Mouse (Mus musculus): Measurements from ENCODE around the gene Cirbp. TPM values are rescaled to one million over a fixed set of nuclear protein-coding genes. Genes with fewer than 3 reads are reported as not detected.

Cirbp gene
- polyA plus RNA-seq, 1 experiment from 2014 or later: 311 TPM

DNA sequence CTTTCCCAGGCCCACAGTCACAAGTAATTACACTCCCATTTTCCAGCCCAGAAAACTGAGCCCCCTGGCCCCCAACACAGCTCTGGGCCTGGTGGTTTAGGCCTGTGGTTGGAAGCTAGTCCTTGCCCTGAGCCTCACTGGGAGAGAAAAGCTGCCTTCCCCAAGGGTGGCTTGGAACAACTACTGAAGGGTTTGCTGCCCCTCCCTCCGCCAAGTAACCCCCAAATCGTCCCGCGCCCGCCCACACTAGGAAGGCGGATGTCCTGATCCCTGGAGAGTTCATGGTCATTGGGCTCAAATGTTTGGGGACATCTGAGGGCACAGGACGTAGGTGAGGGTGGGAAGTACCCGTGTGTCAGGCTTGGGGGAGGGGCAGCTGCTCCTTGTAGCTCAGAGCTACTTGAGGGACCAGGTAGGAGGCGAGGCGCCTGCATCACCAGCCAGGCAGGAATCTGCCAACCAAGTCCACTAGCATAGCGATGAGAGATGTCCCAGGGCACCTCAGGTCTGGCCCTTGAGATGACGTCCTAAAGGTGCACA, 6.7 kb upstream of the Cirbp start:
- peak overlapping the region; percentile 91 for H3K27ac ChIP-seq (ENCODE audit: low read depth, low read length)
- H3K9ac ChIP-seq (ENCODE audit: low read depth, low read length): peak overlapping the region; percentile 65

DNA sequence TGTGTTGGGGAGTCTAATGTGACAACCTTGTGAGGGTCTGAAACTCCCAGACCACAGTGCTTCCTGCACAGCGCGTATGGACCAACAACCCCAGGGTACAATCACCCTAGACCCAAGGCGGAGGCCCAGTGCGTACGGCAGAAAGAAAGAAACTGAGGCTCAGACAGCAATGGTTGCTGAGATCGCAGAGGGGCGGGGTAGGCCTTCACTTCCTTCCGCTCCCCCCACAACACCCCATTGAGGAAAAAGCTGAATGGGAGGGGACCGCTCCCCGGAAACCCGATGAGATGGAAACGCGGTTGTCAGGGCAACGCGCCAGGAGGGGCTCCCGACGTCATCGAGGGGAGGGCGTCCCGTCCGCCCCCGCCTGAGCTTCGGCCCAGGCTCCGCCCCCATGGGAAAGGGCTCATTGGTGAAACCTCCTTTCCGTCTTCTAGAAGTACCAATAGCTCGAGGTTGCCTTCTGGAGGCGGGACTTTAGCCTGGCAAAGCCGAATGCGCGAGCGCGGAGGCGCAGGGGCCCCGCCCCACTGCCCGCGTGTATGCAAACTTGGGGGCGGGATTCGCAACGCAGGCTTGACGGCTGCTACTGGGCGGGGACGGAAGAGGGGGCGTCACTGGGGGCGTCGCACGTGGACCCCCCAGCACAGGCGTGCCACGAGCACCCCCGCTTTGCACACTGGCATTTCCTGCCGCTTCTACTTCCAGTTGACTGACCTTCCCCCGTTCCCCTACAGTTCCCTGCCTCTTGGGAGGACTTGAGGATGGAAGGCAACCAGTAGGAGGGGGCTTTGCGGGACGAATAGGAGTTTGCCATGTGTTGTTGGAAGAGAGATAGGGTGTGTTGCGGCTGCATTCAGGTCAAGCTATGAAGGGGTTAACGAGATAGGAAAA, 6.0 kb upstream of the Cirbp start:
- Histone ChIP-seq H3K36me3 (ENCODE audit: control insufficient read depth, insufficient read depth, low read length) (peaks cover 27% of the 10 kb centered on the region), H3K9ac (ENCODE audit: low read depth, low read length) (peak overlapping the region; percentile 65), H3K4me2 (ENCODE audit: low read length) (peak overlapping the region; percentile 80), H3K4me1 (ENCODE audit: control insufficient read depth, insufficient read depth, low read depth, low read length) (peaks cover 53% of the 10 kb centered on the region), H3K9me3 (ENCODE audit: control insufficient read depth, low read length) (no peaks in the 10 kb centered on the region), H3K27ac (ENCODE audit: low read depth, low read length) (peak overlapping the region; percentile 91), H3K4me3 (ENCODE audit: low read length) (peak overlapping the region; percentile 51), H3K27me3 (replicated peaks; ENCODE audit: control insufficient read depth, insufficient read depth, low read length) (no peaks in the 10 kb centered on the region)
- WGBS: under 1% methylated on average over 53 of the region's 55 CpGs
- peak; percentile 92 for ATAC-seq

More for the DNA sequence above, 6.7 kb upstream of the Cirbp start:
- Histone ChIP-seq H3K4me2 (ENCODE audit: low read length) (peak overlapping the region; percentile 80), H3K4me3 (ENCODE audit: low read length) (peak overlapping the region; percentile 51), H3K4me1 (ENCODE audit: control insufficient read depth, insufficient read depth, low read depth, low read length) (peaks cover 49% of the 10 kb centered on the region), H3K9me3 (ENCODE audit: control insufficient read depth, low read length) (no peaks in the 10 kb centered on the region), H3K36me3 (ENCODE audit: control insufficient read depth, insufficient read depth, low read length) (peaks cover 34% of the 10 kb centered on the region), H3K27me3 (replicated peaks; ENCODE audit: control insufficient read depth, insufficient read depth, low read length) (no peaks in the 10 kb centered on the region)
- ATAC-seq: peak; percentile 20; the same call in 1 of the 2 replicates
- 8% methylated on average over 12 of the region's 12 CpGs for WGBS

DNA sequence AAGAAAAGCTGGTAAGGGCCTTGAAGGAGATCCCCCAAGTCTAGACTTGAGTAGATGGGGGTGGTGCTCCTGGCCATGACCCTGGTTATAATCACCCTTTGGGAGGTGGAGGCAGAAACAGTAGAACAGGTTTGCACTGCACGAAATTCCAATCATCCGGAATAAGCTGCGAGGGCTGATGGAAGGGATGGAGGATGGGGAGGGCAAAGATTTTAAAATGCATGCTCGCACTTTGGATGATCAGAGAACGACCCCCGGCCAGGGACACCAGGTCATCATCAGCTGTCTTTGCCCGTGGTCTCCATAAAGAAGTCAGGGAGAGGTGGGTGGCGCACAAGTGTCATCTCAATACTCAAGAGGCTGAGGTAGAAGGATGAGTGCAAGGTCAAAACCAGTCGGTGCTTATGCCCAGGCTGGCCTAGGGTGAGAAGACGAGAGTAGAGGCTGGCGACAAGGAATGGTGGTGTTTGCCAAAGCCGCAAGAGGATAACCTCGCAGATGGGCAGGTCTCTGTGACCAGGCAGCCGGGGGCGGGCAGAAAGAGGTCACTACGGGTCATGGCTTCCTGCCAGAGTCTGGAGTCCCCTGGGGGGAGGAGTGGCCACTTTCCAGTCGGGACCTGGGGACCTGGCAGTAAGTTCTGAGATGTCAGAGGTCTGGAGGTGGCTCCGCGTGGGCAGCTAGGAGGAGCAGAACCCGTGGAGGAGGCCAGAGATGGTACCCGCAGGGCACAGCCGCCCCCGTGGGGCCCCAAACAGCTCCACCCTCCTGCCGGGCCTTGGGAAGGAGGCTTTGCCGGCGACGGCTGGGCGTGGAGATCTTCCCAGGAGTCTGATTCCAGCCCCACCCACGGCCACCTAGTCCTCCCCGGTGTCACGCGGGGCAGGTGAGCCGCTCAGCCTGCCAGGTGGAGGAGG, 5.1 kb upstream of the Cirbp start:
- peak overlapping the region; percentile 91 for H3K27ac ChIP-seq (ENCODE audit: low read depth, low read length)

DNA sequence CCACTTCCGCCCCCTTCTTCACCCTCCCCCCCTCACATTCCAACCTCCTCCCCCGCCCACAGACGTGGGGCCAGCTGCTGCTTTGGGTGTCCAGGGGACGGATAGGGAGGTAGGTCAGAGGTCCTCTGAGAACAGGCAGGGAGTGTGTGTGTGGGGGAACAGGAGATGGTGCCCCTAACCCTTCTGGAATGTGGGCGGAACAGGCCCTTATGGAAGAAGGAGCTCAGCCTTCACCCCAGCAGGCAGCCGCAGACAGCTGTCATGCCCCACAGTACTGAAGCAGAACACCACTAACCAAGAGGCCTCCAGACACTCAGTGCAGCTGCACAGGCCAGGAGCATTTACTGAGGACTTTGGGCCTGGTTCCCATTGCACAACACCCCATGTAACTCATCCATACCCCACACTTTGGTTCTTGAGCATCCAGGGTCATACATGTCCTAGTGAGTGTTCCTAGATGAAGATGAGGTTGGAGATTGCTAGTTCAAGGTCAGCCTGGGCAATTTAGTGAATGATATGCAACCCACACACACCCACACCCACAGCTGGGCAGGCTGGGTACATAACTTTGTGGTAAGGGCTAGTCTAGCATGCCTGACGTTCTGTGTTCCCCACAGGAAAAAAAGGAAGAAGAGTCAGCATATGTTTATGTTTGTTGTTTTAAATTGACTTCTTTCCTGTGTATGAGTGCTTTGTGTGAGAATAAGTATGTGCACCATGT, 4.1 kb upstream of the Cirbp start:
- Histone ChIP-seq H3K4me2 (ENCODE audit: low read length) (peak overlapping the region; percentile 80; the same call in 1 of the 2 replicates), H3K27ac (ENCODE audit: low read depth, low read length) (peak overlapping the region; percentile 91; the same call in 1 of the 2 replicates), H3K4me1 (ENCODE audit: control insufficient read depth, insufficient read depth, low read depth, low read length) (peaks cover 61% of the 10 kb centered on the region), H3K9ac (ENCODE audit: low read depth, low read length) (peak overlapping the region; percentile 22; the same call in 1 of the 2 replicates), H3K27me3 (replicated peaks; ENCODE audit: control insufficient read depth, insufficient read depth, low read length) (no peaks in the 10 kb centered on the region), H3K9me3 (ENCODE audit: control insufficient read depth, low read length) (no peaks in the 10 kb centered on the region), H3K36me3 (ENCODE audit: control insufficient read depth, insufficient read depth, low read length) (peaks cover 10% of the 10 kb centered on the region), H3K4me3 (ENCODE audit: low read length) (no peak overlapping the region)
- ATAC-seq: no peak
- 13% methylated on average over 7 of the region's 7 CpGs for WGBS

More for the DNA sequence above, 5.1 kb upstream of the Cirbp start:
- Histone ChIP-seq H3K36me3 (ENCODE audit: control insufficient read depth, insufficient read depth, low read length) (peaks cover 19% of the 10 kb centered on the region), H3K27me3 (replicated peaks; ENCODE audit: control insufficient read depth, insufficient read depth, low read length) (no peaks in the 10 kb centered on the region), H3K4me2 (ENCODE audit: low read length) (peak overlapping the region; percentile 80), H3K4me1 (ENCODE audit: control insufficient read depth, insufficient read depth, low read depth, low read length) (peaks cover 56% of the 10 kb centered on the region), H3K4me3 (ENCODE audit: low read length) (peak overlapping the region; percentile 51; the same call in 1 of the 2 replicates), H3K9ac (ENCODE audit: low read depth, low read length) (peak overlapping the region; percentile 58), H3K9me3 (ENCODE audit: control insufficient read depth, low read length) (no peaks in the 10 kb centered on the region)
- no peak for ATAC-seq
- WGBS: 3% methylated on average over 33 of the region's 33 CpGs

DNA sequence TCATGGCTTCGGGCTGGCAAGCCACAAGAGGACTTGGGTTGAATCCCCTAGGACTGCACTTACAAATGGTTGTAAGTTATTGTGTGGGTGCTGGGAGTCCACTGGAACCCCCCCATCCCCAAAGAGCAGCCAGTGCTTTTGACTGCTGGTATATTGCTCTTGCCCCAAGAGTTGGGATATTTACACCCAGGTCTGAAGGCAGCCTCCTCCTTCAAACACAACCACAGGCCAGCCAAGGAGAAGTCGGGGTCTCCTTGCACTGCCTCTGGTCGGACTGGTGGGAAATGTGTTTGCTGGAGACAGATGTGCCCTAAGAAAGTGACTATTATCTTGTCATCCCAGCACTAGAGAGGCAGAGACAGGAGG, 3.6 kb upstream of the Cirbp start:
- peaks cover 60% of the 10 kb centered on the region for H3K4me1 ChIP-seq (ENCODE audit: control insufficient read depth, insufficient read depth, low read depth, low read length)
- no peak overlapping the region for H3K27ac ChIP-seq (ENCODE audit: low read depth, low read length)
- no peaks in the 10 kb centered on the region for H3K27me3 ChIP-seq (replicated peaks; ENCODE audit: control insufficient read depth, insufficient read depth, low read length)
- peaks cover 5% of the 10 kb centered on the region for H3K36me3 ChIP-seq (ENCODE audit: control insufficient read depth, insufficient read depth, low read length)
- no peak for ATAC-seq
- 79% methylated on average over 3 of the region's 3 CpGs for WGBS
- no peak overlapping the region for H3K4me2 ChIP-seq (ENCODE audit: low read length)
- no peak overlapping the region for H3K4me3 ChIP-seq (ENCODE audit: low read length)
- H3K9ac ChIP-seq (ENCODE audit: low read depth, low read length): no peak overlapping the region
- H3K9me3 ChIP-seq (ENCODE audit: control insufficient read depth, low read length): no peaks in the 10 kb centered on the region

DNA sequence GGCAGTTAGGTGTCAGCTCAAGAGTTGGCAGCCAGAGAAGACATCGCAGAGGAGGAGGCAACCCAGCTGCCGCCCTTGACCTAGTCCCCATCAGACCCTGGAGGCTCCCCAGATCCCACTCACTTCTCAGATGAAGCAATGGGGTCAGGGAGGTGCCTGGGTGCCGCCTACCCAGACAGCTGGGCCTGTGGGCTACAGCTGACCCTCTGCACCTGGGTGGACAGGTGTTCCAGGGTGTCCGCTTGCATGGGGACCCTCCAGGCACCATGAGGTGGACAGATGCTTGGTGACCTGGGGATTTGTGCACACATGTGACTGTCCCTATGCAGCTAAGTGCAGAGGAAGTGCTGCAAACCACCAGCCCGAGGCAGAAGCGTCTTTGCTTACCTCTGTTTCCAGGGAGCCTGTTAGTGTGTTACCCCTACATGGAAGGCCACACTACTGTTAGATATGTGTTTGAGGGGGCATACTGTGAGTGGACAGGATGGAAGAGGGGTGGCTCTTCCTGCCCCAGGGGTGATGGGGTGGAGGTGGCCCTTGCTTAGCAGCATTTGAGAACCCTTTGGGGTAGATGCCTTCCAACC, 3.0 kb upstream of the Cirbp start:
- no peaks in the 10 kb centered on the region for H3K27me3 ChIP-seq (replicated peaks; ENCODE audit: control insufficient read depth, insufficient read depth, low read length)
- WGBS: 72% methylated on average over 6 of the region's 6 CpGs
- ATAC-seq: no peak
- peak overlapping the region; percentile 22; the same call in 1 of the 2 replicates for H3K9ac ChIP-seq (ENCODE audit: low read depth, low read length)
- peaks cover 56% of the 10 kb centered on the region for H3K4me1 ChIP-seq (ENCODE audit: control insufficient read depth, insufficient read depth, low read depth, low read length)
- H3K4me2 ChIP-seq (ENCODE audit: low read length): no peak overlapping the region
- H3K9me3 ChIP-seq (ENCODE audit: control insufficient read depth, low read length): no peaks in the 10 kb centered on the region
- H3K36me3 ChIP-seq (ENCODE audit: control insufficient read depth, insufficient read depth, low read length): no peaks in the 10 kb centered on the region
- H3K27ac ChIP-seq (ENCODE audit: low read depth, low read length): no peak overlapping the region
- no peak overlapping the region for H3K4me3 ChIP-seq (ENCODE audit: low read length)

DNA sequence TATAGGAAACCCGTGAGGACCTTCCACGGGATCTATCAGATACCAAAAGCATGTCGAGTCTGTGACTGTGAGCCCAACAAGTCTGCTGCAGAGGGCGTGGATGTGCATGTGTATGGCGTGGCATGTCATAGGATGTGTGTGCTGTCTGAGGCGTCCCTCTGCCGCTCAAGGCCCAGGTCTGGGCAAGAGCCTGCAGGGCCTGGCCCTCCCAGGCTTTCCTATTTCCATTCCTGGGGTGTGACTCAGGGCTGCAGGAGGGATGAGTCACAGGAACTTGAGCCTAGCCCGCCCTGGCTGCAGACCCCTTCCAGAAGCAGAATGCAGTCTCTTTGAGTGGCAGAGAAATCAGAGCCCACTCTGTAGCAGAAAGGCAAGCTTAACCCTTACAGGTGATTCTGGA, 2.1 kb upstream of the Cirbp start:
- no peak overlapping the region for H3K4me3 ChIP-seq (ENCODE audit: low read length)
- peak overlapping the region; percentile 95 for H3K4me2 ChIP-seq (ENCODE audit: low read length)
- H3K9me3 ChIP-seq (ENCODE audit: control insufficient read depth, low read length): no peaks in the 10 kb centered on the region
- H3K4me1 ChIP-seq (ENCODE audit: control insufficient read depth, insufficient read depth, low read depth, low read length): peaks cover 57% of the 10 kb centered on the region
- no peak for ATAC-seq
- H3K27ac ChIP-seq (ENCODE audit: low read depth, low read length): no peak overlapping the region; the same call in 1 of the 2 replicates
- no peaks in the 10 kb centered on the region for H3K27me3 ChIP-seq (replicated peaks; ENCODE audit: control insufficient read depth, insufficient read depth, low read length)
- H3K9ac ChIP-seq (ENCODE audit: low read depth, low read length): peak overlapping the region; percentile 18; the same call in 1 of the 2 replicates
- no peaks in the 10 kb centered on the region for H3K36me3 ChIP-seq (ENCODE audit: control insufficient read depth, insufficient read depth, low read length)
- 82% methylated on average over 8 of the region's 8 CpGs for WGBS

Data from hindbrain, embryonic 16.5 days (tissue).